Mouse (Mus musculus) midbrain, postnatal 0 days (tissue): ENCODE results near the gene Sult6b2. TPM values are rescaled to one million over a fixed set of nuclear protein-coding genes. Genes with fewer than 3 reads are reported as not detected.

Experiments
- ATAC-seq: fragments of 200-750 bp; cut with Nextera tagmentation; 2 replicates; pipeline ENCODE4 v1.8.0; 2017; ENCODE audit warnings: moderate number of reproducible peaks, mild to moderate bottlenecking, moderate TSS enrichment, moderate library complexity; ENCODE audit not compliant: low FRiP score
- DNase-seq: peaks from one replicate; pipeline ENCODE4 v3.0.0-alpha.2; 2015; ENCODE audit warnings: low spot score
- H3K27ac ChIP-seq: fragments of 300-500 bp; sonication (generic); 2 replicates; pipeline ENCODE4 v1.5.1; 2014; ENCODE audit warnings: low read depth, mild to moderate bottlenecking, low read length, mixed read lengths
- H3K27me3 ChIP-seq: fragments of 300-500 bp; sonication (generic); 2 replicates; pipeline ENCODE4 v1.6.1; 2014; ENCODE audit warnings: low read length, control low read depth, mixed read lengths; ENCODE audit not compliant: insufficient read depth
- H3K36me3 ChIP-seq: fragments of 300-500 bp; sonication (generic); 2 replicates; pipeline ENCODE4 v1.6.1; 2014; ENCODE audit warnings: low read length, control low read depth, mixed read lengths; ENCODE audit not compliant: insufficient read depth
- H3K4me1 ChIP-seq: fragments of 300-500 bp; sonication (generic); 2 replicates; pipeline ENCODE4 v1.6.1; 2014; ENCODE audit warnings: mild to moderate bottlenecking, control low read depth, antibody characterized with exemption, low read length, mixed read lengths; ENCODE audit not compliant: insufficient read depth
- H3K4me2 ChIP-seq: fragments of 300-500 bp; sonication (generic); 2 replicates; pipeline ENCODE4 v1.6.1; 2014; ENCODE audit warnings: low read depth, mild to moderate bottlenecking, low read length, mixed read lengths; ENCODE audit not compliant: poor library complexity, severe bottlenecking
- H3K4me3 ChIP-seq: fragments of 300-500 bp; sonication (generic); 2 replicates; pipeline ENCODE4 v1.5.1; 2014; ENCODE audit warnings: low read depth, mild to moderate bottlenecking, low read length, moderate library complexity
- H3K9ac ChIP-seq: fragments of 300-500 bp; sonication (generic); replicated peaks from 2 replicates; pipeline ENCODE4 v1.6.1; 2014; ENCODE audit warnings: mild to moderate bottlenecking, low read length, moderate library complexity, mixed read lengths; ENCODE audit not compliant: poor library complexity, severe bottlenecking
- H3K9me3 ChIP-seq: fragments of 300-500 bp; sonication (generic); 2 replicates; pipeline ENCODE4 v1.6.1; 2016; ENCODE audit warnings: low read length, control low read depth
- CTCF ChIP-seq: IDR thresholded peaks from 2 replicates; pipeline ENCODE4 v1.5.1; 2016; ENCODE audit warnings: antibody characterized with exemption, mild to moderate bottlenecking
- WGBS: fragments of 180-500 bp; shearing (Covaris S2); extraction: QIAGEN DNeasy Blood & Tissue Kit; methylation state at CpG from one replicate; pipeline ENCODE4 v1.1.7; 2014; 5-methylcytosine and 5-hydroxymethylcytosine counted together
- polyA plus RNA-seq: library from polyadenylated mRNA; unstranded; fragments of >200 nt; fragmentation: Nextera tagmentation; extraction: Ambion mirVana; gene quantifications from 2 replicates; pipeline ENCODE4 v1.2.1, GENCODE M21; 2015
- total RNA-seq: library from RNA; depleted of rRNA; stranded (reverse); fragments of >200 nt; gene quantifications from 2 replicates; pipeline ENCODE4 v1.2.3, GENCODE M21; 2014

Sult6b2 gene
- total and polyA plus RNA-seq, 2 experiments from 2014 or later: 0.33 TPM; not detected in 1

DNA sequence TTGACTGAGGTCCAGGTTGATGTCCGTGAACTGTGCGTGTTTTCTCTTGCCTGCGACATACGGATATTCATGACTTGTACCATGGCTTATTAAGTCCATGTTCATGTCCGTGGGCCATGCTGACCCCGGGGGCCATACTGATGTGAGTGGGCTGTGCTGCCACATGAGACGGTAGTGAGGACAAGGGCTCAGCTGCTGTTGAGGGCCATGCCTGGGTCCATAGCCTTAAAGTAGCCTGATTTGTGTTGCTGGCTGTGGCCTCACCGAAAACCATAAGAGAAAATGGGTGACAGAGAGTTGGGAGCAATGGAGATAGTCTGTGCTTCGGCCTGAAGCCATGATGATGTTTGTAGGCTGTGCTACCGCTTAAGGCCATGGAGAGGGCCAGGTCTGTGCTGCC lies 14.0 kb upstream of the Sult6b2 start:
- 95% methylated on average over 10 of the region's 10 CpGs for WGBS
- H3K4me1 ChIP-seq: peaks cover 2% of the 10 kb centered on the region; the same call in 1 of the 2 replicates
- no peaks in the 10 kb centered on the region for H3K27me3 ChIP-seq
- H3K36me3 ChIP-seq: no peaks in the 10 kb centered on the region
- no peak overlapping the region for H3K9ac ChIP-seq
- no peak for ATAC-seq
- no peak overlapping the region for H3K4me3 ChIP-seq
- no peak for DNase-seq
- no peak for TF ChIP-seq CTCF
- H3K4me2 ChIP-seq: no peak overlapping the region
- no peaks in the 10 kb centered on the region for H3K9me3 ChIP-seq
- no peak overlapping the region for H3K27ac ChIP-seq

DNA sequence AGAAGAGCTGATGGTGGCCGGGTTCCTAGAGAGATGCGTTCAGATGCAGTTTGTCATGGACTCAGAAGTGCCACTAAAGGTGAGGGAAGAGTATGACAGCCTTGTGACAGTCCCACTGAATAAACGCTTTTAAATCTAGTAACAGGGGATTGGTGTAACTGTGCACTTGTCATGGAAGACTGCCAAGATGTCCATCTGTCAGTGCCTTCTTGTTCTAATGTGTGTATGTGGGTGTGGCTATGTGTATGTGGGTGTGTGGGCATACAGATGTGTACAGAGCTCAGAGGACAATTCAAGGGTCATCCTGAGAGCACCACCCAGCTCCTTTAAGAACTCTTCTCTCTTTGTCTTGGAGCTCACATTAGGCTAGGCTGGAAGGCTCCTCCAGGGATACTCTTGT lies 11.2 kb upstream of the Sult6b2 start:
- Histone ChIP-seq H3K27ac (no peak overlapping the region), H3K27me3 (no peaks in the 10 kb centered on the region), H3K4me3 (no peak overlapping the region), H3K9ac (no peak overlapping the region), H3K9me3 (no peaks in the 10 kb centered on the region), H3K4me2 (no peak overlapping the region), H3K4me1 (peaks cover 2% of the 10 kb centered on the region; the same call in 1 of the 2 replicates), H3K36me3 (no peaks in the 10 kb centered on the region)
- DNase-seq (no peak), ATAC-seq (no peak)
- no peak for TF ChIP-seq CTCF
- WGBS: 70% methylated on average over 3 of the region's 3 CpGs

DNA sequence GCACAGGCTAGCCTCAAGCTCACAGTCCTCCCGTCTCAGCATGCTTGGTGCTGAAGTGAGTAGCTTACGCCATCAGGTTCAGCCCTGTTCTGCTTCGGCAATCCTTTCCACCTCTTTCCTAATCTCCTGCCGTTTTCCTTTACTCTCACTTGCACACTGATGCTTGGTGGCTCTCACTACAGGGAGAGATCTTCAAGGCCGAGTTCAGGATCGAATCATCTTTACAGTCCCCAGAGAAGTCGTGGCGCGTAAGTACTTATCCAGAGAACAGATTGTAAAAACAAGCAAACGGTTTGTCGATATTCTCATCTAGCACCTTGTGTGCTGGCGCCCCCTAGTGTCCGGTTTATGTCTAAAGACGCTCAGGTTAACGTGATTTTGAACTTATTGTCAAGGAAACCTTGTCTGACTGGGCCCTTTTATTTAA lies 10.2 kb upstream of the Sult6b2 start:
- H3K27ac ChIP-seq: no peak overlapping the region

DNA sequence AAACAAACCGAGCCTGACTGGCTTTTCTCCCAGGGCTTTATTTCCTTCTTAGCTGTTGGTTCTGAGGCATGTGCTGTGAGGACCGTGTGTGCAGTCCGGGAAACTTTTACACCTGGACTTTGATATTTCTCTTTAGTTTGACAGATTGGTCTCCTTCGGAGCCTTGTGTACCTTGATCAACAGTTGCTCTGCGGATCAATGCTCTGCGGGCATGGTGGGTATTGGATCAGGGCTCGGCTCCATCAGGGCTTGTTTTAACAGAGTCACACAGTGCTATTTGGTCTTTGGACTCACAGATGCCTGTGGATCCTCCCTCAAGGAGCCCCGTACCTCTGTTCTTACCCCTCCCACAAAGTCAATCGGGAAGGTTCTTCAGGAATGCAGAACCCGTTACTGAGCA lies 9.7 kb upstream of the Sult6b2 start:
- H3K27ac ChIP-seq: no peak overlapping the region
- TF ChIP-seq CTCF: no peak
- 49% methylated on average over 10 of the region's 10 CpGs for WGBS
- H3K4me1 ChIP-seq: peaks cover 2% of the 10 kb centered on the region; the same call in 1 of the 2 replicates
- DNase-seq (no peak), ATAC-seq (no peak)
- no peaks in the 10 kb centered on the region for H3K9me3 ChIP-seq
- no peaks in the 10 kb centered on the region for H3K36me3 ChIP-seq
- no peaks in the 10 kb centered on the region for H3K27me3 ChIP-seq
- H3K9ac ChIP-seq: peak overlapping the region; percentile 33; the same call in 1 of the 2 replicates
- peak overlapping the region; percentile 47 for H3K4me2 ChIP-seq
- H3K4me3 ChIP-seq: peak overlapping the region; percentile 35

More for the DNA sequence above, 10.2 kb upstream of the Sult6b2 start:
- DNase-seq: peak; percentile 95
- no peak for ATAC-seq
- Histone ChIP-seq H3K9me3 (no peaks in the 10 kb centered on the region), H3K4me2 (peak overlapping the region; percentile 47), H3K4me3 (peak overlapping the region; percentile 35), H3K9ac (peak overlapping the region; percentile 33; the same call in 1 of the 2 replicates), H3K27me3 (no peaks in the 10 kb centered on the region), H3K36me3 (no peaks in the 10 kb centered on the region), H3K4me1 (peaks cover 2% of the 10 kb centered on the region; the same call in 1 of the 2 replicates)
- 2% methylated on average over 15 of the region's 15 CpGs for WGBS
- TF ChIP-seq CTCF: peak; percentile 92

DNA sequence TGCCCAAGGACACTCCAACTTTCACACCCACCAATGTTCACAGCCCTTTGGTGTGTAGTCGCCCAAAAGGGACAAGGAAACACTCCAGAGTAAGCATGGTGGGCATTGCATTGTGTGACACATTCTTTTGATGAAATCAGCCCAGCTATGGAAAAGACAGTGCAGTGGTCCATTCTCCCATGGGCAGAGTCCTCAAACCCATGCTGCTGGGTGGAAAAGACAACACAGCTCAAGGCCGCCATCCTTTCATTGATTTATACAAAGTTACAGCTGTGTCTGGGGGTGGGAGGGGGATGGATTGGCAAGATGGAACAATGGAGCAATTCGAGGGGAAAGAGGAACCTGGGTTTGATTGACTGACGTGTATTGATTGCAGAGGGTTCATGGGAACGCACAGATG lies 8.7 kb upstream of the Sult6b2 start:
- Histone ChIP-seq H3K27me3 (no peaks in the 10 kb centered on the region), H3K27ac (no peak overlapping the region), H3K9ac (no peak overlapping the region), H3K4me1 (peaks cover 2% of the 10 kb centered on the region; the same call in 1 of the 2 replicates), H3K4me2 (no peak overlapping the region), H3K9me3 (no peaks in the 10 kb centered on the region), H3K4me3 (no peak overlapping the region), H3K36me3 (no peaks in the 10 kb centered on the region)
- ATAC-seq: no peak
- no peak for TF ChIP-seq CTCF
- 60% methylated on average over 5 of the region's 5 CpGs for WGBS
- DNase-seq: no peak

DNA sequence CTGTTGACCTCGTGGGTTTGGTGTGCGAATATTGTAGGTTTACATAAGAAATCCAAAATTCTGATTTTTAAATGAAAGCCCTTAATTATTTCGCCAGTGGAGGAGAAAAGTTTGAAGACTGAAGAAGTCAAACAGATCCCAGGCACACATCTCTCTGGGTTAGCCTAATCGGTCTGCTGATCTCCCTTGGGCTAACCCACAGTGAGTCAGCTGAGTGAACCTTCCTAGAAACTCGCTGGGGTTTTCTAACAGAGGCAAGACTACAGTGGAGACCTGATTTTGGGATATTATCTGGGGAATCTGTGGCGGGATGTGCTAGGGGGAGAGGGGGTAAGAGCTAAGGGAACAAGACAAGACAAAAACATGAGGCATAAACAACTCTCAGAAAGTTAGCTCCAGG lies 5.9 kb upstream of the Sult6b2 start:
- ATAC-seq: no peak
- no peak for TF ChIP-seq CTCF
- no peaks in the 10 kb centered on the region for H3K36me3 ChIP-seq

More for the DNA sequence above, 5.9 kb upstream of the Sult6b2 start:
- DNase-seq: no peak
- Histone ChIP-seq H3K9me3 (no peaks in the 10 kb centered on the region), H3K4me1 (peaks cover 2% of the 10 kb centered on the region; the same call in 1 of the 2 replicates), H3K27ac (no peak overlapping the region), H3K9ac (no peak overlapping the region), H3K27me3 (no peaks in the 10 kb centered on the region), H3K4me2 (no peak overlapping the region), H3K4me3 (no peak overlapping the region)
- 63% methylated on average over 6 of the region's 6 CpGs for WGBS
